Mouse (Mus musculus): ENCODE data around the gene Gtf3a.
A peak's percentile ranks its signal among the peaks of the same experiment; 100 is the strongest.

DNA sequence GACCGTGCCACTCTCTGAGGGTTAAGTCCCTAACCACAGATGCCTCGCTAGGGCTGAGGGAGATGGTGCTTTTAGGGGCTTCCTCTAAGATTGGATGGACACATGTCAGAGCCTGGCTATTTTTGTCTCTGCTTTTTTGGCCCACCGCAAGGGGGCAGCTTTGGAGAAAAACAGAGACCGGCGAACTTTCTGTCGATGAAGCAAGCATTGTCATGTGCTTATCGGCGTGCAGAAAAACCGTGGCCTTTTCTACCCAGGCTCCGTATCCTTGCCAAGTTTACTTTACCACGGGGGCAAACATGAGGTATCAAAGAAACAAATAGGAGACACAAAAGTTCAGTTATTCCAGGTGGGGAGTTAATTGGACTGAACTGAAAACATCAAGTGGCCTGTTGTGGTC, 39.8 kb upstream of the Gtf3a start:
- peak; percentile 81 for TF ChIP-seq CTCF (conservative IDR thresholded peaks at IDR 0.05; ENCODE audit: low read length)
- TF ChIP-seq POU5F1 (IDR thresholded peaks at IDR 0.05; ENCODE audit: borderline replicate concordance, low read length), result no peak

Data from E14TG2a.4 (cell line).